In the genomic region with DNA sequence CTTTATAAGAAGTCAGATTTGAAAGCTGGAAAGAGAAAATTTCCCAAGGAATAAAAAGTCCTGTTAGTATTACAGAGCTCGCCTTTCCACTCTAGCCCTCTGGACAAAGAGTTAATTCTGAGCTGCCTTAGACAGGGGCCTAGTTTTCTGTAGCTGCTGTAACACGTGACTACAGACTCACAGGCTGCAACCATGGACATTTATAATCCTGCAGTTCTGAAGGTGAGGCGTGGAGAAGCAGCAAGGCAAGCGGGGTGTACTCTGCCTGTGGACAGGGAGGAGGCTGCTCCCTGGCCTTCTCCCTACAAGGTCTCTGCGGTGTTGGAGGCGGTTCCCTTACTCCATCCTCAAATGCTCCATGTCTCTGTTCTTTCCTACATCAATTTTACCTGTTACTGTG, we compare ENCODE assay signal across 12 mouse cellular contexts.
A peak's percentile ranks its signal among the peaks of the same experiment; 100 is the strongest.
DNase-seq lines count a peak whose midpoint lies in the region; ATAC-seq and TF ChIP-seq lines count a peak whose summit lies in the region.
"Had no signal": no experiment of that assay in that cellular context is flagged by ENCODE, and none has a peak within 500 bp of the region (broad histone marks: within the 10 kb centered on the region; RNA-seq: fewer than 3 reads in every experiment).

No protein-coding gene starts in this region.

- no peaks in the 10 kb centered on the region for H3K9me3 ChIP-seq in embryonic facial prominence, embryonic 13.5 days
- no peaks in the 10 kb centered on the region for H3K9me3 ChIP-seq in hindbrain, embryonic 16.5 days (ENCODE audit: control insufficient read depth, low read length)
- H3K9me3 ChIP-seq in midbrain, postnatal 0 days (ENCODE audit: low read length): no peaks in the 10 kb centered on the region

- 50% methylated on average over 6 of the region's 6 CpGs for WGBS in embryonic facial prominence, embryonic 13.5 days
- WGBS in hindbrain, embryonic 16.5 days: 69% methylated on average over 6 of the region's 6 CpGs
- WGBS in midbrain, postnatal 0 days: 58% methylated on average over 6 of the region's 6 CpGs

- H3K27ac ChIP-seq in embryonic facial prominence, embryonic 13.5 days: peak overlapping the region; percentile 72; the same call in 1 of the 2 replicates
- H3K27ac ChIP-seq in hindbrain, embryonic 16.5 days (ENCODE audit: low read depth, low read length): peak overlapping the region; percentile 45; the same call in 1 of the 2 replicates
- peak overlapping the region; percentile 49 for H3K27ac ChIP-seq in midbrain, postnatal 0 days (ENCODE audit: low read depth, low read length)

- no peaks in the 10 kb centered on the region for H3K36me3 ChIP-seq in embryonic facial prominence, embryonic 13.5 days
- no peaks in the 10 kb centered on the region for H3K36me3 ChIP-seq in hindbrain, embryonic 16.5 days (ENCODE audit: control insufficient read depth, insufficient read depth, low read length)
- no peaks in the 10 kb centered on the region for H3K36me3 ChIP-seq in midbrain, postnatal 0 days (ENCODE audit: insufficient read depth, low read length)

- H3K4me3 ChIP-seq in embryonic facial prominence, embryonic 13.5 days: no peak overlapping the region
- no peak overlapping the region for H3K4me3 ChIP-seq in hindbrain, embryonic 16.5 days (ENCODE audit: low read length)
- H3K4me3 ChIP-seq in midbrain, postnatal 0 days (ENCODE audit: low read depth, low read length): no peak overlapping the region

- H3K4me1 ChIP-seq in embryonic facial prominence, embryonic 13.5 days: peaks cover 20% of the 10 kb centered on the region
- H3K4me1 ChIP-seq in hindbrain, embryonic 16.5 days (ENCODE audit: control insufficient read depth, insufficient read depth, low read depth, low read length): peaks cover 2% of the 10 kb centered on the region; the same call in 1 of the 2 replicates
- H3K4me1 ChIP-seq in midbrain, postnatal 0 days (ENCODE audit: insufficient read depth, low read length): 0 out of 2 replicates have a peak, but pooled peaks cover 8% of the 10 kb centered on the region

- no peaks in the 10 kb centered on the region for H3K27me3 ChIP-seq in embryonic facial prominence, embryonic 13.5 days
- no peaks in the 10 kb centered on the region for H3K27me3 ChIP-seq in hindbrain, embryonic 16.5 days (replicated peaks; ENCODE audit: control insufficient read depth, insufficient read depth, low read length)
- no peaks in the 10 kb centered on the region for H3K27me3 ChIP-seq in midbrain, postnatal 0 days (ENCODE audit: insufficient read depth, low read length)
- H3K27me3 ChIP-seq: CH12.LX, Patski had no signal

- no peak for TF ChIP-seq CTCF in midbrain, postnatal 0 days (IDR thresholded peaks at IDR 0.05)

- no peak overlapping the region for H3K9ac ChIP-seq in embryonic facial prominence, embryonic 13.5 days
- H3K9ac ChIP-seq in hindbrain, embryonic 16.5 days (ENCODE audit: low read depth, low read length): no peak overlapping the region
- peak overlapping the region; percentile 29; the same call in 1 of the 2 replicates for H3K9ac ChIP-seq in midbrain, postnatal 0 days (replicated peaks; ENCODE audit: low read length, poor library complexity, severe bottlenecking)

- DNase-seq in kidney, postnatal 14 days: peak; percentile 28
- no peak for DNase-seq in kidney, adult 11 months
- DNase-seq in midbrain, postnatal 0 days (ENCODE audit: low spot score): peak; percentile 35
- DNase-seq in right cerebral cortex, postnatal 4 days: no peak
- DNase-seq: adrenal gland, adult 8-10 months; cerebellum, adult 11 months had no signal

- ATAC-seq in embryonic facial prominence, embryonic 13.5 days (ENCODE audit: insufficient number of reproducible peaks, insufficient read depth, low FRiP score, low TSS enrichment, low read depth): no peak
- ATAC-seq in hindbrain, embryonic 16.5 days: peak; percentile 74
- ATAC-seq in midbrain, postnatal 0 days (ENCODE audit: low FRiP score): no peak
- no peak for ATAC-seq in monocyte, adult 5-6 weeks (replicated peaks; ENCODE audit: insufficient number of reproducible peaks, low FRiP score, low TSS enrichment, poor library complexity, severe bottlenecking)
- ATAC-seq: forebrain, embryonic 14.5 days; Patski had no signal

- H3K4me2 ChIP-seq in embryonic facial prominence, embryonic 13.5 days: no peak overlapping the region
- H3K4me2 ChIP-seq in hindbrain, embryonic 16.5 days (ENCODE audit: low read length): no peak overlapping the region
- H3K4me2 ChIP-seq in midbrain, postnatal 0 days (ENCODE audit: low read depth, low read length, poor library complexity, severe bottlenecking): no peak overlapping the region

Comparison
In these comparisons a context has a peak if more than half of its experiments do, and no peak if none do; other contexts are left out.
1. DNase-seq: peak in kidney, postnatal 14 days (single experiment) and midbrain, postnatal 0 days (single experiment); none in kidney, adult 11 months (single experiment) and right cerebral cortex, postnatal 4 days (single experiment).
2. Peak in every context shown above with its lines, with median percentiles within 50 percentile points of each other: H3K27ac ChIP-seq.